Mouse (Mus musculus) hindbrain, embryonic 12.5 days (tissue): Measurements from ENCODE around the gene Huwe1. TPM values are rescaled to one million over a fixed set of nuclear protein-coding genes. Genes with fewer than 3 reads are reported as not detected.

Experiments used
- ATAC-seq: fragments of 200-750 bp; cut with Nextera tagmentation; 2 replicates; pipeline ENCODE4 v1.8.0; 2017; ENCODE audit warnings: moderate TSS enrichment; ENCODE audit not compliant: low FRiP score
- H3K27ac ChIP-seq: fragments of 300-500 bp; sonication (generic); 2 replicates; pipeline ENCODE4 v1.5.1; 2016; ENCODE audit warnings: mild to moderate bottlenecking
- H3K27me3 ChIP-seq: fragments of 300-500 bp; sonication (generic); 2 replicates; pipeline ENCODE4 v1.6.1; 2016; ENCODE audit warnings: mild to moderate bottlenecking
- H3K36me3 ChIP-seq: fragments of 300-500 bp; sonication (generic); 2 replicates; pipeline ENCODE4 v1.6.1; 2016; ENCODE audit warnings: mild to moderate bottlenecking
- H3K4me1 ChIP-seq: fragments of 300-500 bp; sonication (generic); 2 replicates; pipeline ENCODE4 v1.6.1; 2016
- H3K4me2 ChIP-seq: fragments of 300-500 bp; sonication (generic); replicated peaks from 2 replicates; pipeline ENCODE4 v1.6.1; 2016; ENCODE audit warnings: mild to moderate bottlenecking
- H3K4me3 ChIP-seq: fragments of 300-500 bp; sonication (generic); 2 replicates; pipeline ENCODE4 v1.5.1; 2016; ENCODE audit warnings: mild to moderate bottlenecking
- H3K9ac ChIP-seq: fragments of 300-500 bp; sonication (generic); 2 replicates; pipeline ENCODE4 v1.6.1; 2016; ENCODE audit warnings: mild to moderate bottlenecking, moderate library complexity
- H3K9me3 ChIP-seq: fragments of 300-500 bp; sonication (generic); replicated peaks from 2 replicates; pipeline ENCODE4 v1.6.1; 2016; ENCODE audit warnings: mild to moderate bottlenecking
- WGBS: fragments of 180-500 bp; shearing (Covaris S2); methylation state at CpG from one replicate; pipeline ENCODE4 v1.1.7; 2016; 5-methylcytosine and 5-hydroxymethylcytosine counted together
- polyA plus RNA-seq: library from polyadenylated mRNA; unstranded; fragments of >200 nt; fragmentation: Nextera tagmentation; extraction: Ambion mirVana; gene quantifications from 2 replicates; pipeline ENCODE4 v1.2.1, GENCODE M21; 2016

Gene Huwe1
- 72.1 and 73.0 TPM in 2 replicates for polyA plus RNA-seq

DNA sequence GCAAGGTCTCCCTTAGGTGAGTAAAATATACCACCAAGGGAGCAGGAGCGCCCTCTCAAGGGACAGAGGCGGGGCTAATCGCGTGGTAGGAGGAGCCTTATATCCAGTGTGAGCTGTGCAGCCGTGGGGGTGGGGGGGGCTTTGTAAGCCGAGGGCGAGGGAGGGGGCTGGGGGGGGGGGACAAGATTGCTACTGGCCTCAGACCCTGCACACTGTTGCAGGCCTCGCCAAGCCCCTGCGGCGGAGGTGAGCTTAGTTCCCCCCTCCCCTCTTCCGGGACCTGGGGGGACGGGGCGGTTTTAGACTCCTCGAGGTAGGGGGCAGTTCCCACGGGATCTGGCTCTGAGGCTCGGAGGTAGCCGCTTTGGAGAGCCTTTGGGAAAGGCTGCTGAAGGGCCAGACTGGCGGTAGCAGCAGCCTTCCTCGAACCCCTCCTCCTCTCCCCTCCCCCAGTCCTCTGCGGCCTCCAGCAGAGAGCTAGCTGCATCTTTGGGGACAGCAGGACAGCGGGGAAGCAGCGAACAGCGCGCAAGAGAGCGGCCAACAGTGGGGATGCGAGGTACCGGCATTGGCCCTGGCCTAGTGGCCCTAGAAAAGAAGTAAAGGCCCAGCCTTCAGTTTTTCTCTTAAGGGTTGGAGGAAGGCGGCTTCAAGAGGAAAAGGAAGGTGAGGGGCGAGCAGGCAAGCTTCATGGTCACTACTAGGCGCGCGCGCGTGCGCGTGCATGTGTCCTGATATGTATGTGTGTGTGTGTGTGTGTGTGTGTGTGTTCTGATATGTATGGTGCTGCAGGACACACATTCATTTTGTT lies at the start of gene Huwe1:
Huwe1 (plus strand) TSS at position 107 of the 811 bp plus-strand sequence.
- ATAC-seq = peak; percentile 77
- Histone ChIP-seq H3K4me2 (peak within 1 kb of the TSS; percentile 47), H3K9ac (peak within 1 kb of the TSS; percentile 68), H3K4me1 (no peaks in the 10 kb centered on the region), H3K27me3 (no peaks in the 10 kb centered on the region; the same call in none of the 2 replicates), H3K4me3 (peak within 1 kb of the TSS; percentile 48), H3K36me3 (no peaks in the 10 kb centered on the region), H3K9me3 (no peaks in the 10 kb centered on the region), H3K27ac (peak within 1 kb of the TSS; percentile 95)
- 17% methylated on average over 36 of the region's 36 CpGs for WGBS

DNA sequence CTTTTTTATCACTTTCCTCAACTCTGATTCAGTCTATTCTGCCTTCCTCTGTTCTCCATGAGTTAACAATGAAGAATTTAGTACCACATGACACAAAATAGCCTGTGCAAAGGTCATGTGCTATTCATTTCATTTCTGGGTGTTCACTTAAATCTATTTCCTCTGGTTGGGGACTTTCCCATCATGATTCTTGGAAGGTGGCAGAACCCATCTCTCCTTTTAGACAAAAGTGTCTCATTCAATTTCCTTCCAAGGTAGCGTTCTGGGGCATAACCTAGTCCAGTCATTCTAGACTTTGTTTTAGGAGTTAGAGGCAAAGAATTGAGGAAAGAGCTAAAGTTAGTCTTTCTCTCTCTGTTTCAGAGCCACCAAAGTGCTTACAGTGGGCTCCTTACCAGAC lies 20.3 kb upstream of the Huwe1 start:
- ATAC-seq = no peak
- peaks cover 8% of the 10 kb centered on the region; the same call in 1 of the 2 replicates for H3K27me3 ChIP-seq
- H3K36me3 ChIP-seq = no peaks in the 10 kb centered on the region
- no peak overlapping the region for H3K9ac ChIP-seq
- WGBS = 90% methylated on average over 1 of the region's 1 CpGs
- H3K9me3 ChIP-seq = no peaks in the 10 kb centered on the region
- H3K4me1 ChIP-seq = no peaks in the 10 kb centered on the region
- no peak overlapping the region for H3K27ac ChIP-seq
- no peak overlapping the region for H3K4me3 ChIP-seq
- H3K4me2 ChIP-seq = no peak overlapping the region

DNA sequence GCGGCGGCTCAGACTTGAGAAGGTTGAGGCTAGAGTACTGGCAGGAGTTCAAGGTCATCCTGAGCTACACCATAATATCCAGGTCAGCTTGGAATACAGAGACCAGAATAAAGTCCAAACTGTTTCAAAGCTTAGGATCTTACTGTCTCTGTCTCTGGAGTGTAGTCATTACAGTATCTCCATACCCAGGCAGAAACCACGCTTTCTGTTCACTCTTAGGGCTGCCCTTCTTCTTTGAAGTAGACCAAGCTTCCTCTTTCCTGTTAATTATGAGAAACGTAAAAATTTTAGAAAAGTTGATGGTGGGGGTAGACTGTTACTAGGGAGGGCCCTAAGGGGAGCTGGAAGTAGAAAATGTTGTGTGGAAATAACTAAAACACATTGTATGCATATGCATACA lies 17.7 kb upstream of the Huwe1 start:
- Histone ChIP-seq H3K4me3 (no peak overlapping the region), H3K9ac (no peak overlapping the region), H3K9me3 (no peaks in the 10 kb centered on the region), H3K27ac (no peak overlapping the region), H3K27me3 (peaks cover 8% of the 10 kb centered on the region; the same call in 1 of the 2 replicates), H3K4me2 (no peak overlapping the region), H3K4me1 (no peaks in the 10 kb centered on the region), H3K36me3 (no peaks in the 10 kb centered on the region)
- WGBS = 81% methylated on average over 4 of the region's 4 CpGs
- ATAC-seq = no peak

DNA sequence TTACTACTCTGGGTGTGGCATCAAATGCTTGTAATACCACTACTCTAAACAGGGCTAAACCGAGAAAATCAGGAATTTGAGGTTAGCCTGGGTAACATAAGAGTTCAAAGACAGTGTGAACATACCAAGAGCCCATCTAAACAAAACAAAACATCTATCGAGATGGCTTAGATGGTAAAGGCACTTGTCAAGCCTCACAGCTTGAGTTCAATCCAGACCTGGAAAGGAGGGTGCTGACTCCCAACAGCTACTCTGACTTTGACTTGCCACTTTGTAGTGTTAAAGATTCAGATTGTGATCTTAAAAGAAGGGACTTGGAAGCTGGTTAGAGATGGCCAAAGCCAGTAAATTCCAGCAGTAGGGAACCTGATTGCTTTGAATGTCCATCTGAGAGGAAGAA lies 7.8 kb upstream of the Huwe1 start:
- Histone ChIP-seq H3K27me3 (no peaks in the 10 kb centered on the region; the same call in 1 of the 2 replicates), H3K27ac (no peak overlapping the region), H3K4me3 (no peak overlapping the region), H3K4me2 (no peak overlapping the region), H3K9me3 (no peaks in the 10 kb centered on the region), H3K36me3 (no peaks in the 10 kb centered on the region), H3K4me1 (no peaks in the 10 kb centered on the region), H3K9ac (no peak overlapping the region)
- WGBS = 53% methylated on average over 2 of the region's 2 CpGs
- ATAC-seq = no peak

DNA sequence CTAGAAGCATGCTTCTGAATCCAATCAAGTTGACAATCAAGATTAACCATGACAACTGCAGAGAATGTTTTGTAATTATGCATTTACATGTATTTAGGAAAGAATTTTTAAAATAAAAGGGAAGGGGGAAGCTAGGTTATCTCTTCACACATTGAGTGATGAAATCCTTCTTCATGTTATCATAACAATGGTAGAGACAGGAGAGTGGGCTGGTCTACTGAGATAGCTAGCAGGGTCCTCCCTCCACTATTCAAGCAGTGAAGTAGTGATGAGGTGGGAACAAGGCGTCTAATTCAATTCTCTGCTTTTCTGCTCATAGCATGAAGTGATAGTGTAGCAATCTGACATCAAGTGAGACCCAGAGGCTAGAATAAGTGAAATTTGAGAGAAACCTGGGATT lies 2.6 kb upstream of the Huwe1 start:
- Histone ChIP-seq H3K9ac (no peak overlapping the region), H3K36me3 (no peaks in the 10 kb centered on the region), H3K4me1 (no peaks in the 10 kb centered on the region), H3K4me3 (no peak overlapping the region), H3K27ac (no peak overlapping the region), H3K4me2 (no peak overlapping the region), H3K9me3 (no peaks in the 10 kb centered on the region), H3K27me3 (no peaks in the 10 kb centered on the region; the same call in 1 of the 2 replicates)
- no peak for ATAC-seq
- 36% methylated on average over 1 of the region's 1 CpGs for WGBS

DNA sequence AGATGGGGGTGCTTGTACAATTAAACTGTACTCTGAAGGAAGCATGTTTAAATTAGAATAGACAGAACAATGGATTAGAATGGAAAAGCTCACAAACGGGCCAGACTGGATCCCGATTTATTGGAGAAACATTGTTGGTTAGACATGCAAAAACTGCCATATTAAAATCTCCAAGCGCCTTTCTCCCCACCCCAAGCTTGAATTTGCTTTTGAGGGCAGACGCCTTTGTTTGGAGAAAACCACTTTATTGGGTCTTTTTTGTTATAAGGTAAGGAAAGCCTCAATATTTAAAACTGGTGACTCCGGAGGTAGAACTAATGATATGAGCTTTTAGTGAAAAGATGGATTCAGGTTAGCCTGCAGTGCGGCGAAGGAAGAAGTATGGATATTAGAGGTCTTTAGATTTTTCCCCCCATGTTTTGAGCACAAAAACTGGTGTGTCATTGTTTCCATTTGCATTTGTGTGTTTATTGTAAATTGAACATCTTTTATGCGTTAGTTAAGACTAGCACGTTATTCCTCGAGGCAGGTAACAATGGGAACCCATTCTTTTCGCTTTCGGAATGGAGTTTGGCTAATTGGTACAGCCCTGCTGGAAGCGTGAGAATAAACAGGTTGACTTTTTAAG lies 1.8 kb downstream of the Huwe1 start:
- ATAC-seq = no peak
- WGBS = 29% methylated on average over 13 of the region's 13 CpGs
- peak overlapping the region; percentile 51 for H3K4me3 ChIP-seq
- peak overlapping the region; percentile 91 for H3K27ac ChIP-seq
- H3K4me1 ChIP-seq = no peaks in the 10 kb centered on the region
- no peaks in the 10 kb centered on the region for H3K9me3 ChIP-seq
- H3K9ac ChIP-seq = peak overlapping the region; percentile 57
- H3K27me3 ChIP-seq = no peaks in the 10 kb centered on the region; the same call in 1 of the 2 replicates
- H3K4me2 ChIP-seq = peak overlapping the region; percentile 47
- H3K36me3 ChIP-seq = no peaks in the 10 kb centered on the region

DNA sequence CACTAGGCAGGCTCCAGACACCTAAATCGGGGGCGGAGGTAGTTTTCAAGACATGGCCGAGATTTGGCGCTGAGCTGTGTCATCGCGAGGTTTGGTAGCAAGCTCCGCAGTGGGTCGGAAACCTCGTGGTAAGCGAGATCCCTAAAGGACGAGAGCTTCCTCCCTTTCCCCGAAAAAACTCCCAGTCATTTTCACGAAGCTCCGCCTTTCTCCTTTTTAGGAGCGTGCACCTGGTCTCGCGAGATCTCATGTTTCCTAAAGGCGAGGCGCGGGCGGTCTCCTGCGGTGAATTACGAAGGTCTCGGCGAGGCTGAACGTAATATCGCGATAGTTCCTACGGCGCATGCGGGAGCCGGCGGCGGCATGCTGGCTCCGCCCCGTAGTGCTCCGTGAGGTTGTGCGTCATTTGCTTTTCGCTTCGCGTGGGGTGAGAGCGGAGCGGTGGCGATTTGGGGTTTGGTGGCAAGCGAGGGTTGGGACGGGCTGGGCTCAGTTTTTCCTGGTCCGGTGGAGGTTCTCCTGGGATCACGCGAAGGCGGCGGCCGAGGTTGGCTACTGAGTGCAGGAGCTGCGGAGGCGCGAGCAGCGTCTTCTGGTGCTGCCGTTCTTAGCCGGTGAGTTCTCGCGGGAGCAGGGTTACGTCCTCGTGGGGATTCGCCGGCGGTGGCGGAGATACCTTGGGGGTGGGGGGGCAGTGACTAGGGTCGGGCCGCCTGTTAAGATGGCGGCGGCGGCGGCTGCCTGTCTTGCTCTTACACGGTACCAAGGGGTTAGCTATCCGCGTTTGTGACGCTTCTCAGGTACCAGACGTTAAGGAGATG lies 2.6 kb downstream of the Huwe1 start:
- H3K4me2 ChIP-seq = peak overlapping the region; percentile 65
- WGBS = 24% methylated on average over 71 of the region's 77 CpGs

DNA sequence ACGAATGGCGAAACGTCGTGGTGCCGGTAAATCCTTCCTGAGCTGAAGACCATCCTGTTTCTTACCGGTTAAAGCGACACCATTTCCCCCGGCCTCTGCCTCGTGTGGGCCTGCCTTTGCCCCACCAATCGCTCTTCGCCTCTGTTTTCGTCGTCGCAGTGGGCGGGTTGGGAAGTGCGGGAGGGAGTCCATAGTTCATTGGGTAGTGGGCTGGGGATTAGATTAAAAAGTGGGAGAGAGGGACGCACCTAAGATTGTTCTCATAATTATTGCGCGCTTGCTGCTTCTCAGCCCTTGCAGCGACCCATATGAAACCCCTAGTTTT lies 3.1 kb downstream of the Huwe1 start:
- peak; percentile 41 for ATAC-seq
- peak overlapping the region; percentile 51 for H3K4me3 ChIP-seq
- H3K4me1 ChIP-seq = no peaks in the 10 kb centered on the region
- H3K9me3 ChIP-seq = no peaks in the 10 kb centered on the region
- WGBS = 19% methylated on average over 20 of the region's 20 CpGs
- H3K4me2 ChIP-seq = peak overlapping the region; percentile 65
- no peaks in the 10 kb centered on the region for H3K36me3 ChIP-seq
- H3K27ac ChIP-seq = peak overlapping the region; percentile 92
- no peaks in the 10 kb centered on the region; the same call in 1 of the 2 replicates for H3K27me3 ChIP-seq
- H3K9ac ChIP-seq = peak overlapping the region; percentile 68

More for the DNA sequence above, 2.6 kb downstream of the Huwe1 start:
- Histone ChIP-seq H3K4me1 (no peaks in the 10 kb centered on the region), H3K9me3 (no peaks in the 10 kb centered on the region), H3K4me3 (peak overlapping the region; percentile 51), H3K36me3 (no peaks in the 10 kb centered on the region), H3K27ac (peak overlapping the region; percentile 92), H3K27me3 (no peaks in the 10 kb centered on the region; the same call in 1 of the 2 replicates), H3K9ac (peak overlapping the region; percentile 68)
- peak; percentile 87 for ATAC-seq

DNA sequence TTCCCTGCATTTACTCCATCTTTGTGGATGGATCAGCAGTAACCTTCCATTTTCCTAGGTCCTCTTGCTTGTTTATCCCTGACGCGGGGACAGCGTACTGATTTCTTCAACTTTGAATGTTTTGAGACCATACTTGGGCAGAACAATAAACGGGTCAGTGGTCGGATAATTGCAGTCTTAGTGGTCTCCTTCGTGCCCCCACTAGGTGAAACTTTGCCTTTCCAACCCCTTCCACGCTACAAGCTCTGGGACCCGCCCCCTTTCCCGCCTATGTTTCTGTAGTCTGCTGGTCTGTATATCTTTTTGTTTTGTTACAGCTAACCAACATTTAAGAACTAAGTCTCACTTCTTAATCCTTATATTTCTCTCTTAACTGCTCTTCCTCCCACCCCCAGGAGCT lies 3.8 kb downstream of the Huwe1 start:
- no peaks in the 10 kb centered on the region; the same call in 1 of the 2 replicates for H3K27me3 ChIP-seq
- H3K4me3 ChIP-seq = peak overlapping the region; percentile 51
- H3K9ac ChIP-seq = peak overlapping the region; percentile 68
- no peaks in the 10 kb centered on the region for H3K9me3 ChIP-seq
- no peak for ATAC-seq
- no peaks in the 10 kb centered on the region for H3K4me1 ChIP-seq
- no peaks in the 10 kb centered on the region for H3K36me3 ChIP-seq
- WGBS = 20% methylated on average over 9 of the region's 9 CpGs
- peak overlapping the region; percentile 92; the same call in 1 of the 2 replicates for H3K27ac ChIP-seq
- H3K4me2 ChIP-seq = peak overlapping the region; percentile 65

DNA sequence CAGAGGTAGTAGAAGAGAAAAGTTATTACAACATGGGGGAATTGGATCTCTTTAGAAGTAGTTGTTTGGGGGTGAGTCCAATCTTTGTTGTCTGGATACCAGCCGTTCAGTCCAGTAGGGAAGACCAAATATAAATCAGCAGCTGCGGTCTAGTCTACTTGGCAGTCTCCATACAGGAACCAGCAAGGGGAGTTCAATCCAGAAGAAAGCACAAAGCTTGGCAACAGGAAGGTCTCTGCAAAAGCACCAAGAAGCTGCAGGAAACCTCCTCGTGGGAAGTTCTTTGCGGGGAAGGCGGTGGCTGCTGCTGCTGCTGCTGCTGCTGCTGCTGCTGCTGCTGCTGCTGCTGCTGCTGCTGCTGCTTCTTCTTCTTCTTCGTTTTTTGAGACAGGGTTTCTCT lies 10.9 kb downstream of the Huwe1 start:
- Histone ChIP-seq H3K9me3 (no peaks in the 10 kb centered on the region), H3K9ac (no peak overlapping the region), H3K36me3 (peaks cover 3% of the 10 kb centered on the region; the same call in 1 of the 2 replicates), H3K4me3 (no peak overlapping the region), H3K27me3 (peaks cover 7% of the 10 kb centered on the region; the same call in 1 of the 2 replicates), H3K4me1 (no peaks in the 10 kb centered on the region), H3K27ac (no peak overlapping the region), H3K4me2 (no peak overlapping the region)
- WGBS = 84% methylated on average over 6 of the region's 6 CpGs
- ATAC-seq = no peak

DNA sequence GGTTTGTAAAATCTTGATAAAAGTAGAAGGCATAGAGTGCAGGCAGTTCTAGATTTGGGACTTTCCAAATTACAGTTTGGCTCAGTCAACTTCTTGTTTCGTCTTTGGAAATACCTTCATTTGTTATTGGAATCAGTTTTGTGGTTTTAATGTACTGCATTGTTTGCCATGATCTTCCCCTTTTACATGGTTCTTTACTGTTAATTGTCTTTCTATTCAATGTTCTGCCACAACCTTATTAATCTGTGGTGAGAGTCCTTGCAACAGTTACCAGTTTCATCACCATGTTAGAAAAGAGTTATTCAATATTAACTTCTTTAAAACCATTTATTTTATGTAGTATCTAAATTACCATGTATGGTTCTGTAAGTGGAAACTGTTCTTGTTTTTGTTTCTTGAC lies 13.0 kb downstream of the Huwe1 start:
- Histone ChIP-seq H3K27me3 (peaks cover 7% of the 10 kb centered on the region; the same call in 1 of the 2 replicates), H3K4me1 (no peaks in the 10 kb centered on the region), H3K9me3 (no peaks in the 10 kb centered on the region), H3K36me3 (peaks cover 3% of the 10 kb centered on the region; the same call in 1 of the 2 replicates), H3K4me3 (no peak overlapping the region), H3K4me2 (no peak overlapping the region), H3K27ac (no peak overlapping the region), H3K9ac (no peak overlapping the region)
- WGBS = 84% methylated on average over 1 of the region's 1 CpGs
- no peak for ATAC-seq

DNA sequence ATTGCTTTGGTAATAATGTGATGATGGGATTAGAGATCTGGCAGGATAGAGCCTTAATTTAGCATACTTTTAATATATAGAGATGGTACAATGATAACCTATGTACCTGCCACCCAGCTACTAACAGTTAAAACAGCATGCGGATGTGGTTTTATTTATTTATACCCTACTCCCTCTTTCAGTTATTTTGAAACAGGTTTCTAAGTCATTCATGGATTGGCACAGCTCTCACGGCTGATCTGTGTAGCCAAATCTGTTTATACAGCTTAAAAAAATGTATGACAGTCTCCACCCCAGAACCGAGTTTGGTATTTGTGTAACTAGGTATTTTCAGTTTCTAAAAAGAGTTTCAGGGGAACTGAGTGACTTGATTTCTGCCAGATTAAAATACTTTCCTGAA lies 17.1 kb downstream of the Huwe1 start:
- Histone ChIP-seq H3K9ac (no peak overlapping the region), H3K4me3 (no peak overlapping the region), H3K27me3 (no peaks in the 10 kb centered on the region), H3K36me3 (no peaks in the 10 kb centered on the region), H3K4me1 (no peaks in the 10 kb centered on the region), H3K4me2 (no peak overlapping the region), H3K27ac (no peak overlapping the region), H3K9me3 (no peaks in the 10 kb centered on the region)
- 86% methylated on average over 3 of the region's 3 CpGs for WGBS
- no peak for ATAC-seq
